18 mouse cellular contexts compared by ENCODE assay signal in genomic region chr8:90149903-90150302, GRCm38 (mm10).
A peak's percentile ranks its signal among the peaks of the same experiment; 100 is the strongest.
DNase-seq lines count a peak whose midpoint lies in the region; ATAC-seq lines count a peak whose summit lies in the region.
"Had no signal": no experiment of that assay in that cellular context is flagged by ENCODE, and none has a peak within 500 bp of the region (broad histone marks: within the 10 kb centered on the region; RNA-seq: fewer than 3 reads in every experiment).

No protein-coding gene starts in this region.

- no peak overlapping the region for H3K27ac ChIP-seq in kidney, embryonic 15.5 days
- H3K27ac ChIP-seq: intestine, embryonic 15.5 days; layer of hippocampus, adult 2 months; limb, embryonic 15.5 days; midbrain, embryonic 12.5 days had no signal

- intact Hi-C loops in left cerebral cortex, postnatal 14 days (cut with DNase I), result no loop called here
- intact Hi-C loops in left cerebral cortex, postnatal 4 days (cut with DNase I), result loop anchor here (5.0 kb wide), 1 partner anchor 102 kb away; no protein-coding TSS in a partner anchor

- H3K27me3 ChIP-seq in kidney, embryonic 15.5 days, result no peaks in the 10 kb centered on the region
- H3K27me3 ChIP-seq: intestine, embryonic 15.5 days; limb, embryonic 15.5 days; midbrain, embryonic 12.5 days had no signal

- H3K4me1 ChIP-seq in kidney, embryonic 15.5 days, result no peaks in the 10 kb centered on the region
- H3K4me1 ChIP-seq: intestine, embryonic 15.5 days had no signal

- H3K9ac ChIP-seq in kidney, embryonic 15.5 days, result no peak overlapping the region
- H3K9ac ChIP-seq: intestine, embryonic 15.5 days; limb, embryonic 15.5 days; liver, postnatal 0 days; midbrain, embryonic 12.5 days had no signal

- H3K9me3 ChIP-seq in kidney, embryonic 15.5 days (replicated peaks), result no peaks in the 10 kb centered on the region
- H3K9me3 ChIP-seq: intestine, embryonic 15.5 days; limb, embryonic 15.5 days; midbrain, embryonic 12.5 days had no signal

- H3K4me2 ChIP-seq in kidney, embryonic 15.5 days, result no peak overlapping the region
- H3K4me2 ChIP-seq: heart, embryonic 11.5 days; intestine, embryonic 15.5 days; limb, embryonic 15.5 days; midbrain, embryonic 12.5 days had no signal

- ATAC-seq in frontal cortex, adult (ENCODE audit: low TSS enrichment), result peak; percentile 99
- ATAC-seq in kidney, embryonic 15.5 days (replicated peaks; ENCODE audit: low FRiP score), result no peak
- ATAC-seq: CD4-positive, CD25-positive, alpha-beta regulatory T cell, adult 4 months; intestine, embryonic 15.5 days; liver, postnatal 0 days had no signal

- H3K36me3 ChIP-seq in kidney, embryonic 15.5 days, result no peaks in the 10 kb centered on the region
- H3K36me3 ChIP-seq: intestine, embryonic 15.5 days; limb, embryonic 15.5 days; midbrain, embryonic 12.5 days had no signal

- DNase-seq in frontal cortex, postnatal 10 days (ENCODE audit: low spot score in 2 of 2), result no peak
- peak; percentile 9 to 18 for DNase-seq in left cerebral cortex, postnatal 14 days (ENCODE audit: low spot score in 2 of 2)
- no peak for DNase-seq in left cerebral cortex, postnatal 4 days
- DNase-seq in right cerebral cortex, postnatal 25 days, result peak; percentile 31
- DNase-seq in right cerebral cortex, postnatal 14 days, result no peak
- DNase-seq: adrenal gland, adult 8-10 months; gastrocnemius, postnatal 25 days; liver, postnatal 0 days; lung, postnatal 36 days; thymus, postnatal 36 days had no signal

- no peak overlapping the region for H3K4me3 ChIP-seq in kidney, embryonic 15.5 days (replicated peaks)
- H3K4me3 ChIP-seq: intestine, embryonic 15.5 days; layer of hippocampus, adult 2 months; limb, embryonic 15.5 days; midbrain, embryonic 12.5 days had no signal

- 64% methylated on average over 6 of the region's 6 CpGs for WGBS in kidney, embryonic 15.5 days

Comparison
In these comparisons a context has a peak if more than half of its experiments do, and no peak if none do; other contexts are left out.
1. DNase-seq: peak in left cerebral cortex, postnatal 14 days (2 of 2) and right cerebral cortex, postnatal 25 days (single experiment); none in frontal cortex, postnatal 10 days (0 of 2), left cerebral cortex, postnatal 4 days (single experiment) and right cerebral cortex, postnatal 14 days (single experiment).